8 mouse cellular contexts compared by ENCODE assay signal in genomic region chr19:56722711-56723330, GRCm38 (mm10). TPM values are rescaled to one million over a fixed set of nuclear protein-coding genes. Genes with fewer than 3 reads are reported as not detected.
DNase-seq lines count a peak whose midpoint lies in the region; ATAC-seq and TF ChIP-seq lines count a peak whose summit lies in the region.

No protein-coding gene starts in this region.

- 6% methylated on average over 69 of the region's 69 CpGs for WGBS in spleen, adult 2 months
- WGBS in embryonic facial prominence, embryonic 12.5 days, result 1% methylated on average over 69 of the region's 69 CpGs
- WGBS in hindbrain, embryonic 11.5 days, result 2% methylated on average over 69 of the region's 69 CpGs
- 2% methylated on average over 69 of the region's 69 CpGs for WGBS in limb, embryonic 11.5 days
- WGBS in midbrain, embryonic 15.5 days, result 1% methylated on average over 69 of the region's 69 CpGs

- TF ChIP-seq CTCF in spleen, adult 2 months (IDR thresholded peaks at IDR 0.05; ENCODE audit: extremely low read depth, insufficient read depth, insufficient read length, insufficient replicate concordance), result no peak

- DNase-seq in spleen, adult 2 months (ENCODE audit: low read depth in 1 of 2, low spot score in 2 of 2), result no peak
- no peak for DNase-seq in spleen, adult 12 weeks (ENCODE audit: low spot score)
- DNase-seq in hindbrain, embryonic 11.5 days (ENCODE audit: low spot score), result peak; percentile 64
- DNase-seq in limb, embryonic 11.5 days (ENCODE audit: low spot score), result peak; percentile 65
- DNase-seq in thymus, postnatal 4 days, result peak; percentile 45
- DNase-seq in adrenal gland, adult 8-10 months, result no peak

- peak overlapping the region; percentile 53 for H3K9ac ChIP-seq in embryonic facial prominence, embryonic 12.5 days
- H3K9ac ChIP-seq in hindbrain, embryonic 11.5 days (ENCODE audit: low read depth, low read length), result peak overlapping the region; percentile 12; the same call in 1 of the 2 replicates
- H3K9ac ChIP-seq in limb, embryonic 11.5 days (ENCODE audit: low read length), result no peak overlapping the region
- peak overlapping the region; percentile 48 for H3K9ac ChIP-seq in midbrain, embryonic 15.5 days

- peaks cover 12% of the 10 kb centered on the region for H3K4me1 ChIP-seq in spleen, adult 2 months (ENCODE audit: control insufficient read depth, insufficient read depth, insufficient read length)
- peaks cover 31% of the 10 kb centered on the region for H3K4me1 ChIP-seq in embryonic facial prominence, embryonic 12.5 days
- peaks cover 16% of the 10 kb centered on the region for H3K4me1 ChIP-seq in hindbrain, embryonic 11.5 days (replicated peaks; ENCODE audit: control insufficient read depth, insufficient read depth, low read length)
- 0 out of 2 replicates have a peak, but pooled peaks cover 13% of the 10 kb centered on the region for H3K4me1 ChIP-seq in limb, embryonic 11.5 days (ENCODE audit: control insufficient read depth, insufficient read depth, low read length)
- H3K4me1 ChIP-seq in midbrain, embryonic 15.5 days, result peaks cover 46% of the 10 kb centered on the region

- peak overlapping the region; percentile 99 for H3K4me2 ChIP-seq in embryonic facial prominence, embryonic 12.5 days (replicated peaks)
- peak overlapping the region; percentile 68 for H3K4me2 ChIP-seq in hindbrain, embryonic 11.5 days (replicated peaks; ENCODE audit: low read depth, low read length)
- peak overlapping the region; percentile 67 for H3K4me2 ChIP-seq in limb, embryonic 11.5 days (ENCODE audit: low read depth, severe bottlenecking)
- peak overlapping the region; percentile 97 for H3K4me2 ChIP-seq in midbrain, embryonic 15.5 days

- peaks cover 34% of the 10 kb centered on the region for H3K27me3 ChIP-seq in spleen, adult 2 months (ENCODE audit: control insufficient read depth, insufficient read depth, low read length)
- H3K27me3 ChIP-seq in embryonic facial prominence, embryonic 12.5 days, result peaks cover 74% of the 10 kb centered on the region
- H3K27me3 ChIP-seq in hindbrain, embryonic 11.5 days (ENCODE audit: control insufficient read depth, insufficient read depth, low read length), result peaks cover 54% of the 10 kb centered on the region
- peaks cover 76% of the 10 kb centered on the region for H3K27me3 ChIP-seq in limb, embryonic 11.5 days (ENCODE audit: control insufficient read depth, insufficient read depth, low read length)
- H3K27me3 ChIP-seq in midbrain, embryonic 15.5 days (replicated peaks), result peaks cover 61% of the 10 kb centered on the region

- no peak; the same call in 1 of the 2 replicates for ATAC-seq in embryonic facial prominence, embryonic 12.5 days (ENCODE audit: insufficient number of reproducible peaks, insufficient read depth, low FRiP score, low TSS enrichment)
- peak; percentile 45; the same call in 1 of the 2 replicates for ATAC-seq in hindbrain, embryonic 11.5 days (ENCODE audit: low FRiP score)
- ATAC-seq in limb, embryonic 11.5 days (ENCODE audit: insufficient number of reproducible peaks, low FRiP score, low TSS enrichment, low read depth), result peak; percentile 36; the same call in 1 of the 2 replicates
- peak; percentile 65 for ATAC-seq in midbrain, embryonic 15.5 days (replicated peaks)

- H3K27ac ChIP-seq in spleen, adult 2 months (ENCODE audit: insufficient read depth, low read length), result peak overlapping the region; percentile 14
- H3K27ac ChIP-seq in embryonic facial prominence, embryonic 12.5 days, result no peak overlapping the region
- H3K27ac ChIP-seq in hindbrain, embryonic 11.5 days (ENCODE audit: low read depth, low read length), result no peak overlapping the region
- H3K27ac ChIP-seq in limb, embryonic 11.5 days (replicated peaks; ENCODE audit: low read depth, low read length), result no peak overlapping the region
- H3K27ac ChIP-seq in midbrain, embryonic 15.5 days, result no peak overlapping the region

- no peaks in the 10 kb centered on the region for H3K9me3 ChIP-seq in embryonic facial prominence, embryonic 12.5 days
- no peaks in the 10 kb centered on the region for H3K9me3 ChIP-seq in hindbrain, embryonic 11.5 days (ENCODE audit: control insufficient read depth, low read length)
- H3K9me3 ChIP-seq in limb, embryonic 11.5 days (ENCODE audit: control insufficient read depth, low read length), result no peaks in the 10 kb centered on the region
- H3K9me3 ChIP-seq in midbrain, embryonic 15.5 days, result no peaks in the 10 kb centered on the region

- TF ChIP-seq POLR2A in spleen, adult 2 months (IDR thresholded peaks at IDR 0.05; ENCODE audit: low read depth, low read length), result no peak

- H3K4me3 ChIP-seq in spleen, adult 2 months (ENCODE audit: extremely low read depth, insufficient read depth, insufficient read length), result peak overlapping the region; percentile 53
- peak overlapping the region; percentile 61 for H3K4me3 ChIP-seq in embryonic facial prominence, embryonic 12.5 days
- peak overlapping the region; percentile 46 for H3K4me3 ChIP-seq in hindbrain, embryonic 11.5 days (ENCODE audit: low read depth, low read length)
- H3K4me3 ChIP-seq in limb, embryonic 11.5 days (ENCODE audit: low read depth, low read length), result peak overlapping the region; percentile 36
- H3K4me3 ChIP-seq in midbrain, embryonic 15.5 days, result peak overlapping the region; percentile 59

- H3K36me3 ChIP-seq in spleen, adult 2 months (ENCODE audit: control insufficient read depth, insufficient read depth, low read length), result no peaks in the 10 kb centered on the region
- no peaks in the 10 kb centered on the region for H3K36me3 ChIP-seq in embryonic facial prominence, embryonic 12.5 days
- no peaks in the 10 kb centered on the region for H3K36me3 ChIP-seq in hindbrain, embryonic 11.5 days (ENCODE audit: control insufficient read depth, insufficient read depth, low read length)
- H3K36me3 ChIP-seq in limb, embryonic 11.5 days (ENCODE audit: control insufficient read depth, insufficient read depth, low read length), result no peaks in the 10 kb centered on the region
- no peaks in the 10 kb centered on the region for H3K36me3 ChIP-seq in midbrain, embryonic 15.5 days (replicated peaks)

RNA-seq across cellular contexts. Expression of gene Adrb1, which starts 0.8 kb away (rescaled TPM):
- polyA plus RNA-seq in spleen, adult 2 months (2012; rRNA removed), result 7.7 and 12.6 TPM in 2 replicates
- 1.2 and 1.5 TPM in 2 replicates for polyA plus RNA-seq in embryonic facial prominence, embryonic 12.5 days (2016; fragmentation: Nextera tagmentation; extraction: Ambion mirVana)
- 0.11 and 0.17 TPM in 2 replicates for polyA plus RNA-seq in hindbrain, embryonic 11.5 days (2014; fragmentation: Nextera tagmentation; extraction: Ambion mirVana)
- polyA plus RNA-seq in limb, embryonic 11.5 days (2014; fragmentation: Nextera tagmentation; extraction: Ambion mirVana), result 0.24 and 0.33 TPM in 2 replicates
- polyA plus RNA-seq in midbrain, embryonic 15.5 days (2015; fragmentation: Nextera tagmentation; extraction: Ambion mirVana), result 1.3 and 1.4 TPM in 2 replicates
- total RNA-seq in adrenal gland, adult 8-10 months (2022), result 1 to 10 TPM; 1.5 to 3.1 (median 2.4) TPM

Comparison
In these comparisons a context has a peak if more than half of its experiments do, and no peak if none do; other contexts are left out.
1. DNase-seq: peak in hindbrain, embryonic 11.5 days (single experiment), limb, embryonic 11.5 days (single experiment) and thymus, postnatal 4 days (single experiment); none in spleen, adult 2 months (0 of 2), spleen, adult 12 weeks (single experiment) and adrenal gland, adult 8-10 months (single experiment).
2. Peak in every context shown above with its lines, with median percentiles within 50 percentile points of each other: H3K4me3 ChIP-seq and H3K4me2 ChIP-seq.